Mouse (Mus musculus): ENCODE measurements around the gene Ap2b1. TPM values are rescaled to one million over a fixed set of nuclear protein-coding genes. Genes with fewer than 3 reads are reported as not detected.
A peak's percentile ranks its signal among the peaks of the same experiment; 100 is the strongest.
"Not testable (repeated sequence)": the region's sequence is repeated elsewhere in the genome, so short reads cannot be mapped to it uniquely, and the experiment has no call there.

The Ap2b1 gene
- 66.4 and 67.0 TPM in 2 replicates for polyA plus RNA-seq (2016; fragmentation: Nextera tagmentation; extraction: Ambion mirVana)

GRCm38 (mm10) chr11:83298225-83299195 lies at the start of gene Ap2b1:
TSS of gene Ap2b1 (plus strand) at chr11:83299024.
- Histone ChIP-seq H3K36me3 (replicated peaks) (peaks cover 46% of the 10 kb centered on the region), H3K27me3 (ENCODE audit: poor library complexity, severe bottlenecking) (no peaks in the 10 kb centered on the region), H3K27ac (peak within 1 kb of the TSS; percentile 93), H3K9me3 (no peaks in the 10 kb centered on the region), H3K4me3 (peak within 1 kb of the TSS; percentile 85), H3K4me1 (peaks cover 37% of the 10 kb centered on the region)
- DNase-seq (ENCODE audit: extremely low spot score, low spot score): peak; percentile 96
- 3% methylated on average over 56 of the region's 56 CpGs for WGBS

GRCm38 (mm10) chr11:83257211-83257610 lies 41.6 kb upstream of the Ap2b1 start:
- not testable (repeated sequence) for H3K27ac ChIP-seq; H3K4me1 ChIP-seq; H3K9me3 ChIP-seq; H3K4me3 ChIP-seq; H3K36me3 ChIP-seq (replicated peaks); DNase-seq (ENCODE audit: extremely low spot score, low spot score); H3K27me3 ChIP-seq (ENCODE audit: poor library complexity, severe bottlenecking)
- 72% methylated on average over 5 of the region's 5 CpGs for WGBS

DNA sequence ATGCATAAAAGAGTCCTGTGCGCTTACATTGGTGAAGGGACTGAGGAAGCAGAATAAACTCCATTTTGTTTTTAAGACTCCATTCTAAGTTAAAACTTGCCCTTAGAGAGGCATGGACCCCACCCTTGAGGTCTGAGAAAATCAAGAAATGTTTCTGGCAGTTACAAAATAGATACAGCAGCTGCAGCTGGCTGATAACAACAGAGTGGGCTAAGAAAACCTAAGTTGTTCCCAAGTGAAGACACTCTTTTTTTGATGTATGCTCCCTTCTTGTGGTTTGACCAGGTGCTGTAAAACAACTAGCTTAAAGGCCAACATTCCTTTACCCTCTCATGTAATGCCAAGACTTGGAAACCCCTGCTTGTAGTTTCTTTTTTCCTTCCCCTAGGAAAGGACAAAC lies 36.2 kb upstream of the Ap2b1 start:
- DNase-seq (ENCODE audit: extremely low spot score, low spot score): no peak
- H3K9me3 ChIP-seq: no peaks in the 10 kb centered on the region
- no peaks in the 10 kb centered on the region for H3K27me3 ChIP-seq (ENCODE audit: poor library complexity, severe bottlenecking)
- no peaks in the 10 kb centered on the region for H3K36me3 ChIP-seq (replicated peaks)
- 83% methylated on average over 1 of the region's 1 CpGs for WGBS
- no peak overlapping the region for H3K27ac ChIP-seq
- H3K4me3 ChIP-seq: no peak overlapping the region
- no peaks in the 10 kb centered on the region for H3K4me1 ChIP-seq

DNA sequence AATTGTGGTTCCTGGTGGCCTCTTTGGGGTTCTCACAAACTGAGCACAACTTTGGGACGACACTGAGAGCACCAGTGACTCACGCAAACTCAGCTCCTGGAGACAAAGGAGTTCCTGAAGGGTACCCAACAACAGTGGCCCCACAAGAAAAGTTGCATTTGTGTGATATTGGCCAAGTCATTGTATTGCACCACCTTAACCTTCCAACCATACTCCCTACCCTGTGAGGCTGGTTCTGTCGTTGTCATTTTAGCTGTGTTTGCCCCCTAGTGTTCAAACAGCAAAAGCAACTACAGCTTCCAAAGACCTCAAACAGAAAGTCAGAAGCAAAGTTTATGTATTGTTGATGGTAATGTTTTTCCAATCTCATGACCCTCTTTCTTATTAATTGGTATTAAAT lies 35.7 kb upstream of the Ap2b1 start:
- Histone ChIP-seq H3K4me1 (no peaks in the 10 kb centered on the region), H3K27ac (no peak overlapping the region), H3K4me3 (no peak overlapping the region), H3K27me3 (ENCODE audit: poor library complexity, severe bottlenecking) (no peaks in the 10 kb centered on the region), H3K36me3 (replicated peaks) (no peaks in the 10 kb centered on the region), H3K9me3 (no peaks in the 10 kb centered on the region)
- WGBS: 62% methylated on average over 3 of the region's 3 CpGs
- no peak for DNase-seq (ENCODE audit: extremely low spot score, low spot score)

DNA sequence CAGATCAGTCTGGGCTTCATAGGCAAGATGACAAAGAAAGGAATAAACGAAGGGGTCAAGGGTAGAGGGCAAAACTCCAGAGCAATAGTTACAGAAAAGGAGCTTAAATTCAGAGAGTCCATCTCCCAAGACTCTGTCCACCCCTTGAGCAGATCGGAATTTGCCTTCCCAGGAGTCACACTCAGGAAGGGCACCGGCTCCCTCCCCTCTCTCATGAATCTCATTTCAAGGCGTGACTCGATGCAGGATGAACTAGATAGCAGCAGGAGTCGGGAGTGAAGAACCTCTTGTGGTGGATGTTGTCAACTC lies 28.0 kb upstream of the Ap2b1 start:
- peak overlapping the region; percentile 62 for H3K4me3 ChIP-seq
- no peak for DNase-seq (ENCODE audit: extremely low spot score, low spot score)
- 2% methylated on average over 6 of the region's 6 CpGs for WGBS
- no peaks in the 10 kb centered on the region for H3K9me3 ChIP-seq
- H3K27me3 ChIP-seq (ENCODE audit: poor library complexity, severe bottlenecking): peaks cover 11% of the 10 kb centered on the region; the same call in 1 of the 2 replicates
- no peaks in the 10 kb centered on the region for H3K36me3 ChIP-seq (replicated peaks)
- H3K4me1 ChIP-seq: peaks cover 8% of the 10 kb centered on the region
- peak overlapping the region; percentile 98 for H3K27ac ChIP-seq

GRCm38 (mm10) chr11:83271151-83271950 lies 27.5 kb upstream of the Ap2b1 start:
- peak overlapping the region; percentile 62 for H3K4me3 ChIP-seq
- DNase-seq (ENCODE audit: extremely low spot score, low spot score): peak; percentile 85
- H3K4me1 ChIP-seq: peaks cover 8% of the 10 kb centered on the region
- peak overlapping the region; percentile 98 for H3K27ac ChIP-seq
- H3K36me3 ChIP-seq (replicated peaks): no peaks in the 10 kb centered on the region
- 0% methylated on average over 26 of the region's 26 CpGs for WGBS
- peaks cover 13% of the 10 kb centered on the region; the same call in 1 of the 2 replicates for H3K27me3 ChIP-seq (ENCODE audit: poor library complexity, severe bottlenecking)
- no peaks in the 10 kb centered on the region for H3K9me3 ChIP-seq

DNA sequence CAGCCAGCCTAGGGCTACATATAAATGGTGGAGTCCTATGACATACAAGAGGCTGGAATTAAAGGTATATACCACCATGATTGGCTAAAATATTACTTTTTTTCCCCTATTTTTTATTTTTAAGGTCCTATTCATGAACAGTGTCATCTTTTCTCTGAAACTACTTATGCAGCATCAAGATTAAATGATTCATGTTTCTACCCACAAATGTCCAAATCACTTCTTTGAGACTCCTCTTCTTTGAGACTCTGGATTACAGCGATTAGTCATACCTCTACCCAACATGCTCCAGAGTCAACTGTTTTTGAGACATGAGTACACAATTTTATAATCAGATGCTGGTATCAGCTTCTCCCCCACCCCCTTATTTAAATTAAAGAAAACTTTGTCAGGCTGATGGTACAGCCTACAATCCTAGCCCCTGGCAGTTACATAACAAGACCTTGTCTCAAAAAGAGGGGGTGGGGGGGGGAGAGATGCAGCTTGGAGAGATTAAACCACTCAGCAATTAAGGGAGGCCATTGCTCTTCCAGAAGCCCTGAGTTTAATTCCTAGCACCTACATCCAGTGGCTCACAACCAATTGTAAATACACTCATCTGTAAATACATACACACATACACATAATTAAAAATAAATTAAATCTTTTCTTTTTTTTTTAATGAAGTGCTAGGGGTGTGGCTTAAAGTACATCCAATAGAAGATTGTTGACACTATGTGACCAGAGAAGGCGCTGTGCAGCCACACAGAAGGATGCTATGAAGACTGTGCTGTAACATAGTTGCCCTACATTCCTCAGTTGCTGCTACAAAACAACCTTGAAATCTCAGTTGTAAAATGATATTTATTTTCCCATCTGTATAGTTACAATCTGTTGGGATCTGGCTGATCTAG lies 26.6 kb upstream of the Ap2b1 start:
- H3K27ac ChIP-seq: no peak overlapping the region
- 17% methylated on average over 2 of the region's 2 CpGs for WGBS
- H3K9me3 ChIP-seq: no peaks in the 10 kb centered on the region
- no peak overlapping the region for H3K4me3 ChIP-seq
- peaks cover 16% of the 10 kb centered on the region; the same call in 1 of the 2 replicates for H3K27me3 ChIP-seq (ENCODE audit: poor library complexity, severe bottlenecking)
- H3K4me1 ChIP-seq: peaks cover 8% of the 10 kb centered on the region
- H3K36me3 ChIP-seq (replicated peaks): no peaks in the 10 kb centered on the region
- no peak for DNase-seq (ENCODE audit: extremely low spot score, low spot score)

GRCm38 (mm10) chr11:83276251-83276650 lies 22.6 kb upstream of the Ap2b1 start:
- no peaks in the 10 kb centered on the region for H3K36me3 ChIP-seq (replicated peaks)
- H3K4me3 ChIP-seq: no peak overlapping the region
- WGBS: 80% methylated on average over 7 of the region's 7 CpGs
- no peak for DNase-seq (ENCODE audit: extremely low spot score, low spot score)
- H3K27me3 ChIP-seq (ENCODE audit: poor library complexity, severe bottlenecking): 0 out of 2 replicates have a peak, but pooled peaks cover 4% of the 10 kb centered on the region
- H3K27ac ChIP-seq: no peak overlapping the region
- no peaks in the 10 kb centered on the region for H3K9me3 ChIP-seq
- H3K4me1 ChIP-seq: peaks cover 7% of the 10 kb centered on the region

DNA sequence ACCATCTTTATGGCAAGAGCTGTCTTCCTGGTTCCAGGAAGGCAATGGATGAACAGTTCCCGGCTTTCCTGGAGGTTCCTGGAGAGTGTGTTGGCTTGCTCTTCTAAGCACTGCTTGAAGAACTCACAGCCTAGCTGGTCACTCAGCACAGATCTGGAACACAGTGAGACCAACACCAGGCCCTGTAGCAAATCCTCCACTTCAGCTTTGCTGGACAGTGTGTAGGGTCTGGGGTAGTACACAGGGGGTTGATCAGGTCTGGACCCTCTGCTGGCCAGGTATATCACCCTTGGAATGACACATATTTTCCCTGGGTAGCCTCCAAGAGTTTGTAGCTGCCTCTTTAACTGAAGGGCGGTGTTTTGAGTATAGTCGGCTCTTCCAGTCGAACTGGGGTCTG lies 19.8 kb upstream of the Ap2b1 start:
- Histone ChIP-seq H3K36me3 (replicated peaks) (no peaks in the 10 kb centered on the region), H3K4me3 (no peak overlapping the region), H3K27ac (no peak overlapping the region), H3K27me3 (ENCODE audit: poor library complexity, severe bottlenecking) (0 out of 2 replicates have a peak, but pooled peaks cover 4% of the 10 kb centered on the region), H3K9me3 (no peaks in the 10 kb centered on the region), H3K4me1 (peaks cover 5% of the 10 kb centered on the region; the same call in 1 of the 2 replicates)
- WGBS: 84% methylated on average over 4 of the region's 4 CpGs
- DNase-seq (ENCODE audit: extremely low spot score, low spot score): no peak

GRCm38 (mm10) chr11:83279691-83280090 lies 19.1 kb upstream of the Ap2b1 start:
- peaks cover 5% of the 10 kb centered on the region; the same call in 1 of the 2 replicates for H3K4me1 ChIP-seq
- H3K27me3 ChIP-seq (ENCODE audit: poor library complexity, severe bottlenecking): 0 out of 2 replicates have a peak, but pooled peaks cover 4% of the 10 kb centered on the region
- no peak overlapping the region for H3K4me3 ChIP-seq
- no peaks in the 10 kb centered on the region for H3K36me3 ChIP-seq (replicated peaks)
- no peak overlapping the region for H3K27ac ChIP-seq
- H3K9me3 ChIP-seq: no peaks in the 10 kb centered on the region
- 85% methylated on average over 6 of the region's 6 CpGs for WGBS
- DNase-seq (ENCODE audit: extremely low spot score, low spot score): no peak

GRCm38 (mm10) chr11:83282084-83282483 lies 16.7 kb upstream of the Ap2b1 start:
- 73% methylated on average over 2 of the region's 2 CpGs for WGBS
- DNase-seq (ENCODE audit: extremely low spot score, low spot score): no peak
- no peaks in the 10 kb centered on the region for H3K27me3 ChIP-seq (ENCODE audit: poor library complexity, severe bottlenecking)

GRCm38 (mm10) chr11:83285627-83286026 lies 13.2 kb upstream of the Ap2b1 start:
- H3K9me3 ChIP-seq: no peaks in the 10 kb centered on the region
- no peak for DNase-seq (ENCODE audit: extremely low spot score, low spot score)
- 91% methylated on average over 4 of the region's 4 CpGs for WGBS
- H3K36me3 ChIP-seq (replicated peaks): no peaks in the 10 kb centered on the region
- H3K4me3 ChIP-seq: no peak overlapping the region
- H3K4me1 ChIP-seq: peaks cover 1% of the 10 kb centered on the region
- H3K27ac ChIP-seq: no peak overlapping the region
- H3K27me3 ChIP-seq (ENCODE audit: poor library complexity, severe bottlenecking): no peaks in the 10 kb centered on the region

More at GRCm38 (mm10) chr11:83282084-83282483, 16.7 kb upstream of the Ap2b1 start:
- Histone ChIP-seq H3K27ac (no peak overlapping the region), H3K36me3 (replicated peaks) (no peaks in the 10 kb centered on the region), H3K9me3 (no peaks in the 10 kb centered on the region), H3K4me3 (no peak overlapping the region), H3K4me1 (peaks cover 5% of the 10 kb centered on the region; the same call in 1 of the 2 replicates)

All from forebrain, embryonic 10.5 days (tissue).